Mouse (Mus musculus): ENCODE measurements at regions not wholly inside any gene's neighbourhood (a gene's known extent, or its start where the extent isn't known, plus 50 kb on each side); places are given as distances from the start of the nearest gene placed in this dataset.

GRCm38 (mm10) chr9:82408969-82409368, 420.4 kb upstream of the Irak1bp1 start:
- DNase-seq (ENCODE audit: low spot score) (peak; percentile 26), ATAC-seq (ENCODE audit: low read depth) (no peak)
- Histone ChIP-seq H3K9ac (ENCODE audit: low read depth, low read length) (no peak overlapping the region), H3K9me3 (ENCODE audit: control insufficient read depth, low read length) (no peaks in the 10 kb centered on the region), H3K36me3 (ENCODE audit: control insufficient read depth, insufficient read depth, low read length) (no peaks in the 10 kb centered on the region), H3K4me2 (ENCODE audit: low read depth, low read length) (no peak overlapping the region), H3K4me3 (ENCODE audit: low read depth, low read length) (no peak overlapping the region), H3K27ac (replicated peaks; ENCODE audit: low read depth, low read length) (no peak overlapping the region), H3K27me3 (replicated peaks; ENCODE audit: control insufficient read depth, insufficient read depth, low read length) (no peaks in the 10 kb centered on the region), H3K4me1 (ENCODE audit: control insufficient read depth, insufficient read depth, low read length) (no peaks in the 10 kb centered on the region)
- WGBS, result 56% methylated on average over 2 of the region's 2 CpGs

Data from embryonic facial prominence, embryonic 14.5 days (tissue).